In the genomic region with DNA sequence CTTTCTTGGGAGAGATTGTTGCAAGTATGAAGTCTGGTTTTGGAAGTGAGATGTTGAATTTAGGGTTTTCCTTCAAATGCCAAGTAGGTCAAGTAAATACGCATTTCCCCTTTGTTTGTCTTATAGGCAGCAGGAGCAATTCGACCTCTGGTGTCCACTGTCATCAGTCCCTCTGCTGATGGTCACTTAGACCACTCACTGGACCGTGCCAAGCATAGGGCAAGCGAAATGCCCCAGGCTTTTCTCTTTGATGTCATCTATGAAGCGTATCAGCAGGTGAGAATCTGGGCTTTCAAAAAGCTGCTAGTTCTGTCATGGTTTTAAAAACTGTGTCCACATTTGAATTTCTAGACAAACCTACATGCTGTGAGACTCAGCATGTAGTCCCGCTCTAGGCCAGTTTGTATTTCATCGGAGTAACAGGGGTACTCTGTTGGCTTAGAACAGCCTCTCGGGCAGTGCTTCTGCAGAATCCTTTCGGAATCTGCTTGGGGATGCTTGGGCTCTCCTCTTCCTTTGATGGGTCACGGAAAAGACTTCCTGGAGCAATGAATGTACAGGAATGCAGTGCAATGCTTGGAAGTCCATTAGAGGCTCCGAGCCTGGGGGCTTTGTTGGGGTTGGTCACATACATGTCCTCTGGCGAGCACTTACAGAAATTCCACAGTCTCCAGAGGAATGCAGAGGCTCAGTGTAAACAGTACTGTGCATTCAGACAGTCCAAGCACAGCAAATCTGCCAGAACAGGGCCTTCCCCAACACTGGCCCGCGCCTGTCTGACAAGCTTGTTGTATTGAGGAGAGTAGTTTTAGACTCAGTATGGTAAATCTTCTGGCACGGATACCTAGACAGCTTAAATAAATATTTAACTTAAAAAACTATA, we compare ENCODE assay signal across 9 mouse cellular contexts. TPM values are rescaled to one million over a fixed set of nuclear protein-coding genes. Genes with fewer than 3 reads are reported as not detected.
DNase-seq lines count a peak whose midpoint lies in the region; ATAC-seq and TF ChIP-seq lines count a peak whose summit lies in the region.
"Had no signal": no experiment of that assay in that cellular context is flagged by ENCODE, and none has a peak within 500 bp of the region (broad histone marks: within the 10 kb centered on the region; RNA-seq: fewer than 3 reads in every experiment).

No protein-coding gene starts in this region.

- 52% methylated on average over 15 of the region's 15 CpGs for WGBS in neural tube, embryonic 15.5 days
- WGBS in hindbrain, embryonic 13.5 days = 65% methylated on average over 15 of the region's 15 CpGs

- no peaks in the 10 kb centered on the region for H3K9me3 ChIP-seq in neural tube, embryonic 15.5 days (replicated peaks)
- H3K9me3 ChIP-seq in hindbrain, embryonic 13.5 days = no peaks in the 10 kb centered on the region

- TF ChIP-seq CTCF in layer of hippocampus, adult 2 months (conservative IDR thresholded peaks at IDR 0.05) = no peak

- no peak overlapping the region for H3K4me2 ChIP-seq in neural tube, embryonic 15.5 days
- no peak overlapping the region for H3K4me2 ChIP-seq in hindbrain, embryonic 13.5 days

- no peak overlapping the region for H3K4me3 ChIP-seq in neural tube, embryonic 15.5 days (replicated peaks)
- H3K4me3 ChIP-seq in hindbrain, embryonic 13.5 days = no peak overlapping the region
- no peak overlapping the region for H3K4me3 ChIP-seq in layer of hippocampus, adult 2 months

- H3K27ac ChIP-seq in neural tube, embryonic 15.5 days (replicated peaks) = no peak overlapping the region
- no peak overlapping the region for H3K27ac ChIP-seq in hindbrain, embryonic 13.5 days
- H3K27ac ChIP-seq in layer of hippocampus, adult 2 months = no peak overlapping the region

- peak; percentile 33 for DNase-seq in neural tube, embryonic 10.5 days (ENCODE audit: extremely low spot score, low spot score)
- DNase-seq in kidney, postnatal 36 days = peak; percentile 5 to 10
- DNase-seq in yolk sac, embryonic 10.5 days (ENCODE audit: low spot score) = peak; percentile 49
- DNase-seq in testis, postnatal 10 days (ENCODE audit: low spot score) = no peak
- no peak for DNase-seq in frontal cortex, postnatal 25 days (ENCODE audit: low spot score in 2 of 2)
- DNase-seq in layer of hippocampus, adult 2 months (ENCODE audit: low spot score in 2 of 2) = no peak
- DNase-seq: heart, postnatal 4 days had no signal

- H3K9ac ChIP-seq in neural tube, embryonic 15.5 days (replicated peaks) = no peak overlapping the region
- no peak overlapping the region for H3K9ac ChIP-seq in hindbrain, embryonic 13.5 days

- no peaks in the 10 kb centered on the region for H3K27me3 ChIP-seq in neural tube, embryonic 15.5 days (replicated peaks)
- no peaks in the 10 kb centered on the region for H3K27me3 ChIP-seq in hindbrain, embryonic 13.5 days

- ATAC-seq in neural tube, embryonic 15.5 days (ENCODE audit: low FRiP score) = no peak
- ATAC-seq in hindbrain, embryonic 13.5 days (ENCODE audit: low FRiP score) = peak; percentile 59

- 0 out of 2 replicates have a peak, but pooled peaks cover 2% of the 10 kb centered on the region for H3K4me1 ChIP-seq in neural tube, embryonic 15.5 days
- peaks cover 6% of the 10 kb centered on the region; the same call in 1 of the 2 replicates for H3K4me1 ChIP-seq in hindbrain, embryonic 13.5 days (replicated peaks)

- H3K36me3 ChIP-seq in neural tube, embryonic 15.5 days = no peaks in the 10 kb centered on the region
- H3K36me3 ChIP-seq in hindbrain, embryonic 13.5 days = no peaks in the 10 kb centered on the region

RNA-seq across cellular contexts. Expression of gene D630036H23Rik, which starts 44.4 kb away (rescaled TPM):
- polyA plus RNA-seq in neural tube, embryonic 15.5 days (2015; fragmentation: Nextera tagmentation; extraction: Ambion mirVana) = 1.8 and 3.1 TPM in 2 replicates
- 2.0 and 2.5 TPM in 2 replicates for polyA plus RNA-seq in hindbrain, embryonic 13.5 days (2015; fragmentation: Nextera tagmentation; extraction: Ambion mirVana)
- 1 to 10 TPM; 2.2 to 2.5 TPM for total RNA-seq in layer of hippocampus, adult 2 months (2021)

RNA-seq across cellular contexts. Expression of gene Ispd, which starts 45.2 kb away (rescaled TPM):
- 15.3 and 15.7 TPM in 2 replicates for polyA plus RNA-seq in neural tube, embryonic 15.5 days (2015; fragmentation: Nextera tagmentation; extraction: Ambion mirVana)
- polyA plus RNA-seq in hindbrain, embryonic 13.5 days (2015; fragmentation: Nextera tagmentation; extraction: Ambion mirVana) = 12.6 and 14.3 TPM in 2 replicates
- total RNA-seq in layer of hippocampus, adult 2 months (2021) = 10 to 100 TPM; 13.2 to 13.3 TPM

Comparison
In these comparisons a context has a peak if more than half of its experiments do, and no peak if none do; other contexts are left out.
1. DNase-seq: peak in neural tube, embryonic 10.5 days (single experiment), kidney, postnatal 36 days (2 of 2) and yolk sac, embryonic 10.5 days (single experiment); none in testis, postnatal 10 days (single experiment), frontal cortex, postnatal 25 days (0 of 2) and layer of hippocampus, adult 2 months (0 of 2).